Mouse (Mus musculus) myocyte (in vitro differentiated cells): ENCODE data around the gene Bcl10.

Source experiments
- CEBPB ChIP-seq: IDR thresholded peaks from 2 replicates; pipeline ENCODE4 v1.6.1; 2011; ENCODE audit warnings: mild to moderate bottlenecking, moderate library complexity; ENCODE audit not compliant: poor library complexity, insufficient read depth, severe bottlenecking
- E2F4 ChIP-seq: IDR thresholded peaks from one replicate; pipeline ENCODE4 v1.6.1; 2011; ENCODE audit warnings: mild to moderate bottlenecking, control low read depth, moderate library complexity; ENCODE audit not compliant: insufficient read depth
- MAX ChIP-seq: IDR thresholded peaks from one replicate; pipeline ENCODE4 v1.6.1; 2011; ENCODE audit warnings: low read depth, mild to moderate bottlenecking, control low read depth
- MYOD1 ChIP-seq, 3 experiments: IDR thresholded peaks; one replicate each; pipeline ENCODE4 v1.6.1; 2011; ENCODE audit warnings: control low read depth in 2 of 3, low read depth in 2 of 3, mild to moderate bottlenecking in 2 of 3, moderate library complexity in 1 of 3; ENCODE audit not compliant: insufficient read length in 2 of 3, control insufficient read depth in 1 of 3
- MYOG ChIP-seq, 3 experiments: IDR thresholded peaks; one replicate each; pipeline ENCODE4 v1.6.1; 2011; ENCODE audit warnings: control low read depth in 2 of 3, low read depth in 2 of 3, mild to moderate bottlenecking in 2 of 3; ENCODE audit not compliant: insufficient read length in 2 of 3, control insufficient read depth in 1 of 3, insufficient read depth in 1 of 3
- POLR2A ChIP-seq: IDR thresholded peaks from one replicate; pipeline ENCODE4 v1.6.1; 2011; ENCODE audit warnings: low read depth, mild to moderate bottlenecking, control low read depth, moderate library complexity; ENCODE audit not compliant: insufficient read length
- POLR2AphosphoS2 ChIP-seq: IDR thresholded peaks from one replicate; pipeline ENCODE4 v1.6.1; 2011; ENCODE audit warnings: low read depth, control low read depth; ENCODE audit not compliant: insufficient read length
- SRF ChIP-seq: IDR thresholded peaks from one replicate; pipeline ENCODE4 v1.6.1; 2011; ENCODE audit warnings: low read depth; ENCODE audit not compliant: control insufficient read depth, insufficient read length
- TCF12 ChIP-seq: IDR thresholded peaks from one replicate; pipeline ENCODE4 v1.6.1; 2011; ENCODE audit warnings: mild to moderate bottlenecking, control low read depth; ENCODE audit not compliant: poor library complexity, insufficient read depth, severe bottlenecking
- TCF3 ChIP-seq: IDR thresholded peaks from one replicate; pipeline ENCODE4 v1.6.1; 2011; ENCODE audit warnings: low read depth, control low read depth; ENCODE audit not compliant: insufficient read length
- USF1 ChIP-seq: IDR thresholded peaks from one replicate; pipeline ENCODE4 v1.6.1; 2011; ENCODE audit warnings: low read depth, mild to moderate bottlenecking, control low read depth, moderate library complexity

DNA sequence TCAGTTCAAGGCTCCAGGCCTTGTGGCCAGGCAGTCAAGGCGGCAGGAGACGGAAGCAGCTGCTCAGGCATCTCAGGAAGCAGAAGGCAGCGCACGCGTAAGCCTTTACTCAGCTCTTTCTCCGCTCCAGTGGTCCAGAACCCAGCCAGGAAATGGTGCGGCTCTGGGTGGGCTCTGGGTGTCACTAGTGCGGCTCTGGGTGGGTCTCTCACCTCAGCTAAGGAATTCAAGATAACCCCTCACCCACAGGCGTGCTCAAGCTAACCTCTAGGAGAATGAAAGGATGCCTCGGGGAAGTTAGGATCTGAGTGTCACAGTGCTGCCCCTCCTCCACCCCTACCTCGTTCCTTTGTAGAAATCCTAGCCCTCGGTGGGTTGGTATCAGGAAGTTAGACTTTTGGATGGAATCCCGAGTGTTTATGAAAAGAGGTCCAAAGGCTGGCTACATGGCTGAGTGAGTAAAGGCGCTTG lies 46.5 kb downstream of the Bcl10 start:
- TF ChIP-seq MYOG (IDR thresholded peaks at IDR 0.05; ENCODE audit: control insufficient read depth in 1 of 3, insufficient read depth in 1 of 3, insufficient read length in 2 of 3, low read depth in 2 of 3) (no peak), MAX (no peak), POLR2A (no peak), SRF (no peak), TCF3 (no peak), USF1 (no peak), E2F4 (no peak), MYOD1 (IDR thresholded peaks at IDR 0.05; ENCODE audit: control insufficient read depth in 1 of 3, insufficient read length in 2 of 3, low read depth in 2 of 3) (no peak), TCF12 (no peak), POLR2AphosphoS2 (no peak), CEBPB (no peak)
